Mouse (Mus musculus) liver, embryonic 15.5 days (tissue): ENCODE results near the gene Nmnat1. TPM values are rescaled to one million over a fixed set of nuclear protein-coding genes. Genes with fewer than 3 reads are reported as not detected.
"Not testable (repeated sequence)": the region's sequence is repeated elsewhere in the genome, so short reads cannot be mapped to it uniquely, and the experiment has no call there.

Source experiments
- ATAC-seq: fragments of 200-750 bp; cut with Nextera tagmentation; 2 replicates; pipeline ENCODE4 v1.8.0; 2017; ENCODE audit warnings: moderate number of reproducible peaks, mild to moderate bottlenecking, moderate library complexity; ENCODE audit not compliant: insufficient read depth
- H3K27ac ChIP-seq: fragments of 300-500 bp; sonication (generic); replicated peaks from 2 replicates; pipeline ENCODE4 v1.5.1; 2015; ENCODE audit warnings: mild to moderate bottlenecking, inconsistent platforms
- H3K27me3 ChIP-seq: fragments of 300-500 bp; sonication (generic); 2 replicates; pipeline ENCODE4 v1.6.1; 2015; ENCODE audit warnings: mild to moderate bottlenecking, inconsistent platforms
- H3K36me3 ChIP-seq: fragments of 300-500 bp; sonication (generic); replicated peaks from 2 replicates; pipeline ENCODE4 v1.6.1; 2015; ENCODE audit warnings: moderate library complexity, mild to moderate bottlenecking, inconsistent platforms
- H3K4me1 ChIP-seq: fragments of 300-500 bp; sonication (generic); replicated peaks from 2 replicates; pipeline ENCODE4 v1.6.1; 2015; ENCODE audit warnings: inconsistent platforms
- H3K4me2 ChIP-seq: fragments of 300-500 bp; sonication (generic); 2 replicates; pipeline ENCODE4 v1.6.1; 2015; ENCODE audit warnings: moderate library complexity, mild to moderate bottlenecking, inconsistent platforms
- H3K4me3 ChIP-seq: fragments of 300-500 bp; sonication (generic); replicated peaks from 2 replicates; pipeline ENCODE4 v1.5.1; 2015; ENCODE audit warnings: mild to moderate bottlenecking, inconsistent platforms
- H3K9ac ChIP-seq: fragments of 300-500 bp; sonication (generic); 2 replicates; pipeline ENCODE4 v1.6.1; 2015; ENCODE audit warnings: moderate library complexity, mild to moderate bottlenecking, inconsistent platforms
- H3K9me3 ChIP-seq: fragments of 300-500 bp; sonication (generic); replicated peaks from 2 replicates; pipeline ENCODE4 v1.6.1; 2016; ENCODE audit warnings: inconsistent platforms
- WGBS: fragments of 180-500 bp; shearing (Covaris S2); methylation state at CpG from one replicate; pipeline ENCODE4 v1.1.7; 2015; ENCODE audit warnings: mixed read lengths; ENCODE audit not compliant: insufficient replicate concordance; 5-methylcytosine and 5-hydroxymethylcytosine counted together
- polyA plus RNA-seq: library from polyadenylated mRNA; unstranded; fragments of >200 nt; fragmentation: Nextera tagmentation; extraction: Ambion mirVana; gene quantifications from 2 replicates; pipeline ENCODE4 v1.2.1, GENCODE M21; 2015

Gene Nmnat1
- polyA plus RNA-seq, 1 experiment from 2014 or later: 5.1 TPM

DNA sequence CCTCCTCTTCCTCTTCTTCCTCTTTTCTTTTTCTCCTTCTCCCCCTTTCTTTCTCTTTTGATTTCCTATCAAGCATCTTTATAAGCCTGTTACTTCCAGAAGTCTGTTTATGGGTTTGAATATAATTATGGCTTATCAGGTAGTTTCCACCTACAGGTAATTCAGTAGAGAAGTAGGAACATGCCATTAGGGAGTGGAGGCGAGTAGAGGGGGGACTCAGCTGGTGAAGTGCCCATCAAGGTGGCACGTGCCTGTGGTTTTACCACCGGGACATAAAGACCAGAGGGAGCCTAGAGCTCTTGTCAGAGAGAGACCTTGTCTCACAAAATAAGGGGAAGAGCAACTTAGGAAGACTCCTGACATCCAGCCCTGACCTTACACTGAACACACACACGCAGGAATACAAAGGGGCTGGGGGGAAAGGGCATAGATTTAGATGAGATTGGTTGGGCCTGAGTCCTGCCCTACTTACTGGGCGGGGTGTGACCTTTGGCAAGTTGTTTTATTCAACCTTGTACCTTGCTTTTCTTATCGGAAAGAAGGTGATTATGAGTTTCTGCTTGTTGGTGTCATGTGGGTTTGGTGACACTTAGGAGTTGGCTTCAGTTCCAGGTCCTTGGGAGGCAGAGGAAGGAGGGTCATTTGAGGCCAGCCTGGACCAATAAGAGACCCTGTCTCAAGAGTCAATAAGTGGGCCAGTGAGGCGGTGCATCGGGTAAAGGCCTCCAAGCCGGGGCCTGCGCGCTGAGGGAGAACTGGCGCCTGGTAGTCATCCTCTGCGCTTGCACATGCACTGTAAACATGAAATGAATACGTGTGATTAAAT, 4.6 kb upstream of the Nmnat1 start:
- no peak overlapping the region for H3K9ac ChIP-seq
- no peaks in the 10 kb centered on the region for H3K9me3 ChIP-seq
- H3K4me3 ChIP-seq: no peak overlapping the region
- ATAC-seq: no peak
- H3K27me3 ChIP-seq: no peaks in the 10 kb centered on the region
- H3K27ac ChIP-seq: no peak overlapping the region
- peaks cover 21% of the 10 kb centered on the region for H3K4me1 ChIP-seq
- WGBS: 86% methylated on average over 14 of the region's 14 CpGs
- H3K4me2 ChIP-seq: no peak overlapping the region
- H3K36me3 ChIP-seq: peaks cover 63% of the 10 kb centered on the region

DNA sequence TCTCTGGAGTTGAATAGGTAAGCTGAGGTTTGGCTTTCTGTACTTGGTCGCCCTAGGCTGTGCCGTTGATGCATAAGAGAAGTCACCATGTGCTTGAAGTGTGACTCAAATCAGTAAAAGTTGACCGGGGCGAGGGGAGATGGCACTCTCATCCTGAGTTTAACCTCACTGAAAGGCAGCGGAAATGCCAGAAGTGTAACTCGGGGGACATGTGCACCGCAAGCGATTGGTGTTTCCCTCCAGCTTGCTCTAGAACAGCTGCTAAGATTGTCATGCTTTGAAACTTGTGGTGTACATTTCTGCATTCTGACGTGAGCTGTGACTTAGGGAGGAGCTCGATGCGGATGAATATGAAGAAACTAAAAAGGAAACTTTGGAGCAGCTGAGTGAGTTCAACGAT, 2.7 kb upstream of the Nmnat1 start:
- Histone ChIP-seq H3K4me2 (no peak overlapping the region), H3K27ac (no peak overlapping the region), H3K4me1 (peaks cover 29% of the 10 kb centered on the region), H3K4me3 (no peak overlapping the region), H3K9me3 (no peaks in the 10 kb centered on the region), H3K36me3 (peaks cover 47% of the 10 kb centered on the region), H3K27me3 (no peaks in the 10 kb centered on the region), H3K9ac (no peak overlapping the region)
- ATAC-seq: no peak
- WGBS: 86% methylated on average over 12 of the region's 12 CpGs

DNA sequence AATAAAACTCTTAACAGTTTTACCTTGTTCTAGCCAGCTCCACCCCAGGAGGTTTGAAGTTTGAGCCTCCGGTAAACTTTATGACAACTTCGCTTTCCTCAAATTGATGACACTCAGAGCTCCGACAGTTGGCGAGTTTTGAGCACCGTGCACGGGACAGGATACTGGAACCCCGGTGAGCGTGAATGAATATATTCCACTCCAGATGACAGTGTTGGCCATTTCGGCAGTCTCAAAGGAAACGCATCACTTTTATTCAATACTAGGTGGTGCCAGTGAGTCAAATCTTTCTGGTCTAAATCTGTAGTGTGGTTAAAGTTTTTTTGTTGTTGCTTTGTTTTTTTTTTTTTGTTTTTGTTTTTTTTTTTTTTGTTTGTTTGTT, 814 bp upstream of the Nmnat1 start:
- WGBS: under 1% methylated on average over 10 of the region's 10 CpGs
- Histone ChIP-seq H3K27ac (peak overlapping the region; percentile 60), H3K27me3 (no peaks in the 10 kb centered on the region), H3K36me3 (peaks cover 37% of the 10 kb centered on the region), H3K4me1 (peaks cover 29% of the 10 kb centered on the region), H3K9ac (peak overlapping the region; percentile 79), H3K4me3 (peak overlapping the region; percentile 78), H3K9me3 (no peaks in the 10 kb centered on the region), H3K4me2 (peak overlapping the region; percentile 86)
- no peak for ATAC-seq

DNA sequence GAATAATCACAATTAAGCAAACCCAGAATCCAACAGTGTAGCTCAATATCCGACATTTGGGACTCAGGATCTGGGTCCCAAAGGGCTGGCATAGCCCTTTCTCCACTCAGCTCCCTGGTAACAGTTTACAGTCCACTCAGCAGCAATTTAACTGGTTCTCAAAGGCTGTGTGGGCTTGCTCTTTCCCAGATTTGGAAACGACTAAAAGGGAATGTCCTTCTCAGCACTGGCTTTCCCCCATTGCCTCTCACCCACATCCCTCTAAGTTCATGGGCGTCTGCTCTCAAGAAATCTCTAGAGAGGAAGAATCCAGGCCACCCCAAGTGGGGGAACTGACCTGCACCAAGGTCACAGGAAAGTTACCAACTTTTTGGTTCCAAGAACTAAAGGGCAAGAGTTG, 436 bp downstream of the Nmnat1 start:
- Histone ChIP-seq H3K27ac (peak overlapping the region; percentile 60), H3K27me3 (no peaks in the 10 kb centered on the region), H3K4me1 (peaks cover 29% of the 10 kb centered on the region), H3K4me2 (peak overlapping the region; percentile 86), H3K36me3 (peaks cover 30% of the 10 kb centered on the region), H3K9me3 (no peaks in the 10 kb centered on the region), H3K9ac (peak overlapping the region; percentile 79), H3K4me3 (peak overlapping the region; percentile 78)
- WGBS: 42% methylated on average over 3 of the region's 3 CpGs
- ATAC-seq: no peak

DNA sequence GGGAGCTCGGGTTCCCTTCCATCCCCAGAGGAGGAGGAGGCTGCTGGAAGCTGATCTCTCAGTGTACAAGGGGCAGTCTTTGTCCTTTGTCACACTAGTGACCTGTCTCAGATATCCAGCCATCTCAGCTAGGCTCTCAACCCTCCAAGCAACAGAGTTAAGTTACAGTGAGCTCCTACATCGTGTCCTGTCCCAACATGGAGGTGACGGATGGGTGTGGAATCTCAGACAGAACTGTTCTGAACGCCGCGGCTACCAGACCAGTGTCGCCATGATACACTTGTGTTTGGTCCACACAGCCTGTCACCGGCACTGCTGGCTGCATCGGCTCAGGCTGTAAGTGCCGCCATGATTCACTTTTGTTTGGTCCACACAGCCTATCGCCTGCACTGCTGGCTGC, 7.9 kb downstream of the Nmnat1 start, which contains the start of gene Tmem274:
Gene Tmem274, plus strand, starts transcription at position 301 of the 400 bp plus-strand sequence.
- Histone ChIP-seq H3K4me1 (no peaks in the 10 kb centered on the region), H3K4me2 (no peak within 1 kb of the TSS)

DNA sequence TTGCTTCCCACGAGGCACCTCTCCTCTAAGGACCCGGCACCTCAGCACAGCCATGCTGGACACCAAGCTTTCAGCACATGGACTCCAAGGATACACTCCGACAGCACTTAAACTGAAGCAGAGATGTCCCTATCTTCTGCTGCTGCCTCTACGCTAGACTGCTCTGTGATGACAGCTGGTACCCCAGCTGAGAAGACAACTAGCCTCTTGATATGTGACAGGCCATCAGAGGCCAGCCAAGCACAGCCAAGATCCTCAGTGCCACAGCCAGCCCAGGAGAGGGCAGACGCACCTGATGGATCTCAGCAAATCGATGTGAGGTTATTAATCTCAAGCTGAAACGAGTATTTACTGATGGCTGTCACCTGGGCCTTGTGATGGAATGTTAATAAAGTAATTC, 9.9 kb downstream of the Nmnat1 start:
- Histone ChIP-seq H3K9me3 (no peaks in the 10 kb centered on the region), H3K27ac (no peak overlapping the region), H3K9ac (no peak overlapping the region), H3K27me3 (no peaks in the 10 kb centered on the region), H3K4me3 (no peak overlapping the region), H3K4me1 (no peaks in the 10 kb centered on the region), H3K4me2 (no peak overlapping the region), H3K36me3 (0 out of 2 replicates have a peak, but pooled peaks cover 4% of the 10 kb centered on the region)
- no peak for ATAC-seq
- WGBS: 71% methylated on average over 7 of the region's 7 CpGs

More for the DNA sequence above, 7.9 kb downstream of the Nmnat1 start, which contains the start of gene Tmem274:
- Histone ChIP-seq H3K9ac (no peak within 1 kb of the TSS), H3K9me3 (no peaks in the 10 kb centered on the region), H3K36me3 (0 out of 2 replicates have a peak, but pooled peaks cover 4% of the 10 kb centered on the region), H3K27ac (no peak within 1 kb of the TSS), H3K27me3 (no peaks in the 10 kb centered on the region), H3K4me3 (no peak within 1 kb of the TSS)
- no peak for ATAC-seq
- 75% methylated on average over 11 of the region's 11 CpGs for WGBS

DNA sequence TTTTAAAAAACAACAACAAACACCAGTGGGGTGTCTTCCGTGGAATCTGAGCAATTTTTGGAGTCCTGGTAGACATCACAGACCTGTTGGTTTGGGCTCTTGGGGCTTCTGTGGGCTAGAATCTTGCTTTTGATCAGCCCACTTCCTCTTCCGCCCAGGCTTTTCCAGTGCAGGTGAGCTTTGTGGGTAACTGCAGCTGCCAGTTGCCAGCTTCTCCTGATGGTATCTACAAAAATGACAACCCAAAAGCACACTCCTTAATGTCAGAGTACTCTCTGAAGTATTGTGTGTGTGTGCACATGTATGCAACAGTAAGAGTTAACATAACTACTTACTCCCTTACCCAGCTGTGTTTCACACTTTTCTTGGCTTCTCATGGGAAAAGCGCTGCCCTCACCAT, 15.4 kb downstream of the Nmnat1 start:
- no peaks in the 10 kb centered on the region for H3K4me1 ChIP-seq
- 0 out of 2 replicates have a peak, but pooled peaks cover 4% of the 10 kb centered on the region for H3K36me3 ChIP-seq
- no peak for ATAC-seq
- H3K4me2 ChIP-seq: no peak overlapping the region
- no peak overlapping the region for H3K9ac ChIP-seq
- 62% methylated on average over 3 of the region's 3 CpGs for WGBS
- H3K9me3 ChIP-seq: no peaks in the 10 kb centered on the region
- H3K27me3 ChIP-seq: no peaks in the 10 kb centered on the region
- no peak overlapping the region for H3K27ac ChIP-seq
- no peak overlapping the region for H3K4me3 ChIP-seq

DNA sequence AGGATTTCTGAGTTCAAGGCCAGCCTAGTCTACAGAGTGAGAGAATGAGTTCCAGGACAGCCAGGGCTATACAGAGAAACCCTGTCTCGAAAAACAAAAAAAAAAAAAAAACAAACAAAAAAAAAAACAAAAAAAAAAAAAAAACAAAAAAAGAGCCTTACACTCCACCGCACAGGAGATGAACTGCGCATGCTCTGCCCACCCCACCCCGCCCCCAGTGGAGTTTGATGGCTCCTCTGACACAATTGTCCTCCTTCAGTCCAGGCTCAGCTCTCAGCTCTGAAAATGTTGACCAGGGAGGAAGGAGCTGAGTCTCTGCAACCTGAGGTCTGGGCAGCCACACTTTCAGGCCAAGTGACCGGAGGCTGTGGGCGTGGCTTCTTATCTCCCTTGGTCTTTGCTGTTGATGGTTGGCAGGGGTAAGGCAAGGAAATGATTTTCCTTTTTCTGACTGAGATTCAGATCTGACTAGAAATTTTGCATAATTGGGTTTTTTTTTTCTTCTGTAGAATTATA, 21.5 kb downstream of the Nmnat1 start:
- no peak for ATAC-seq
- no peaks in the 10 kb centered on the region for H3K9me3 ChIP-seq
- H3K4me2 ChIP-seq: no peak overlapping the region

DNA sequence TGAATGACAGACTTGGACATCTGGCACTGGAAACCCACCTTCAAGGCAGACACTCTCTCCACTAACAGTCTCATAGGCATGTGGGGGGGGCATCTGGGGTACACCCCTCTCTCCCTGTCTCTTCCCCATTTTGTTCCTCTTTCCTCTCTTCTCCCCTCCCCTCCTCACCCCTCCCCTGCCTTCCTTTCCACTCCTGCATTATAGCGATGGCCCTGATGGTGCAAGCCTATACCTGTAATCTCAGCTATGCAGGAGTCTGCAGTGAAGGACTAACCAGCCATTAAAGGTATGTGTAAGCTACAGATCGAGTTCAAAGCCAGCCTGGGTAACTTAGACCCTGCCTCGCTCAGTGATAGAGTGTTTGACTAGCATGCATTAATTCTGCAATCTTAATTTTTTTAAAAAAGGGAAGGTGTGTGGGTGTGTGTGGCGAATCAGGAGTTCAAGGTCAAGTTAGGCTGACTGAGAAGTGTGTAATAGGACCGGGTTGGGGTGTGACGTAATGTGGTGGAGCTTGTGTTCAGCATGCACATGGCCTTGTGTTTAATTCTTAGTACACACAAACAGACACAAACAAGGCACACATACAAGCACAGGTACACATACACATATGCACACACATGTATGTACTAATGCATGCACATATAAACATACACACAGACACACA, 22.6 kb downstream of the Nmnat1 start:
- WGBS: 35% methylated on average over 6 of the region's 6 CpGs

More for the DNA sequence above, 21.5 kb downstream of the Nmnat1 start:
- no peaks in the 10 kb centered on the region for H3K27me3 ChIP-seq
- no peaks in the 10 kb centered on the region for H3K4me1 ChIP-seq
- no peaks in the 10 kb centered on the region for H3K36me3 ChIP-seq
- WGBS: 53% methylated on average over 6 of the region's 6 CpGs
- H3K4me3 ChIP-seq: no peak overlapping the region
- H3K9ac ChIP-seq: no peak overlapping the region
- no peak overlapping the region for H3K27ac ChIP-seq

DNA sequence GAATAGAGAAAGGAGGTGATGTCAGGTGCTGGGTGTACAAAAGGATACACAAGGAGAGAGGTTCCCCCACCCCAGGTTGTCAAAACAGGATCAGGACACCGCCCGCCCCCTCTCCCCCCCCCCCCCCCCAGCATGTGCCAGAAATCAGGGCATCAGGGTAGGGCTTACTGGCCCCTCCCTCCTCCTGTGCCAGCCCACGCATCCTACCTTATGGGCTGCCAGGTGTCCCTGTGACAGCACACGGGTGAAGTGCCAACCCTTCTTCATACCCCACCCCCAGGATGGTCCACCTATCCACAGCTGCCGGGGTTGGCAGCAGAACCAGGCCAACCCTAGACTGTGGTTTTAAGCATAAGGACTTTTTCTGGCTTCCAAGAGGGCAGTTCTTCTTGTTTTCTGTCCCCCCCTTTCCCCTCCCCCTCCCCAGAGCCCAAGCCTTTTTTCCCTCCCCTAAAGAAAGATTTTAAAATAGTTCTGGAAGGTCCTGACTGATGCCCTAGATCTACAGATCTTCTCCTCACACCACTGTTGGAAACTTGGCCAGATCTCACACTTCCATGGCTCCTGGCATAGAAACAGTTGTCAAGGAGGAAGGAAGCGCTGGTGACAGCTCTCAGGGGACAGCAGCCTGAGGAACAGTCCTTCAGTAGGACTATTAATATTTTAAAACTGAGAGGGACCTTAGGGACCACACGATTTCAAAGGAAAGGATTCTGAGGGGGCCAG, 23.3 kb downstream of the Nmnat1 start:
- H3K9me3 ChIP-seq: no peaks in the 10 kb centered on the region
- no peaks in the 10 kb centered on the region for H3K36me3 ChIP-seq
- H3K27ac ChIP-seq: no peak overlapping the region
- H3K27me3 ChIP-seq: no peaks in the 10 kb centered on the region
- no peak for ATAC-seq
- H3K4me2 ChIP-seq: no peak overlapping the region
- WGBS: 30% methylated on average over 7 of the region's 7 CpGs
- H3K4me1 ChIP-seq: no peaks in the 10 kb centered on the region
- no peak overlapping the region for H3K4me3 ChIP-seq
- H3K9ac ChIP-seq: no peak overlapping the region

More for the DNA sequence above, 22.6 kb downstream of the Nmnat1 start:
- Histone ChIP-seq H3K4me2 (no peak overlapping the region), H3K27me3 (no peaks in the 10 kb centered on the region), H3K9me3 (no peaks in the 10 kb centered on the region), H3K9ac (no peak overlapping the region), H3K4me3 (no peak overlapping the region), H3K27ac (no peak overlapping the region), H3K36me3 (no peaks in the 10 kb centered on the region), H3K4me1 (no peaks in the 10 kb centered on the region)
- no peak for ATAC-seq

DNA sequence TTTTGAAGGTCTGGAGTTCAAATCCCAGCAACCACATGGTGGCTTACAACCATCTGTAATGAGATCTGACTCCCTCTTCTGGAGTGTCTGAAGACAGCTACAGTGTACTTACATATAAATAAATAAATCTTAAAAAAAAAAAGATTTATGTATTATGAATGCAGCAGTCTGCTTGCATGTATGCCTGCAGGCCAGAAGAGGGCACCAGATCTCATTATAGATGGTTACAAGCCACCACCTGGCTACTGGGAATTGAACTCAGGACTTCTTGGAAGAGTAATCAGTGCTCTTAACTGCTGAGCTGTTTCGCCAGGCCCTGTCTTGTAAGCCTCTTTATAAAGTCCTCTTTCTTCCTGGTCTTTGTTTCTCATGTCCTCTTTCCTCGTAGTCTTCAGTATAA, 24.5 kb downstream of the Nmnat1 start:
- H3K9ac ChIP-seq, H3K27me3 ChIP-seq, H3K36me3 ChIP-seq, H3K4me2 ChIP-seq, H3K4me3 ChIP-seq, H3K27ac ChIP-seq, H3K9me3 ChIP-seq, ATAC-seq, H3K4me1 ChIP-seq: not testable (repeated sequence)
- WGBS: 59% methylated on average over 2 of the region's 2 CpGs
